In genomic region chr16:37963331-37964281, GRCm38 (mm10) we compare ENCODE assay signal across 8 mouse cellular contexts. TPM values are rescaled to one million over a fixed set of nuclear protein-coding genes. Genes with fewer than 3 reads are reported as not detected.
A peak's percentile ranks its signal among the peaks of the same experiment; 100 is the strongest.
DNase-seq lines count a peak whose midpoint lies in the region; ATAC-seq lines count a peak whose summit lies in the region.

No protein-coding gene starts in this region.

- no peaks in the 10 kb centered on the region for H3K36me3 ChIP-seq in heart, embryonic 16.5 days (ENCODE audit: control insufficient read depth, insufficient read depth)
- H3K36me3 ChIP-seq in forebrain, embryonic 13.5 days (ENCODE audit: poor library complexity, severe bottlenecking) = no peaks in the 10 kb centered on the region
- no peaks in the 10 kb centered on the region for H3K36me3 ChIP-seq in neural tube, embryonic 15.5 days

- H3K4me2 ChIP-seq in heart, embryonic 16.5 days (ENCODE audit: low read depth, low read length) = peak overlapping the region; percentile 47
- no peak overlapping the region for H3K4me2 ChIP-seq in forebrain, embryonic 13.5 days
- H3K4me2 ChIP-seq in neural tube, embryonic 15.5 days = peak overlapping the region; percentile 29

- intact Hi-C loops in heart, postnatal 25 days (cut with DNase I) = no loop called here

- peak overlapping the region; percentile 38; the same call in 1 of the 2 replicates for H3K9ac ChIP-seq in heart, embryonic 16.5 days (ENCODE audit: low read length)
- peak overlapping the region; percentile 28; the same call in 1 of the 2 replicates for H3K9ac ChIP-seq in forebrain, embryonic 13.5 days
- H3K9ac ChIP-seq in neural tube, embryonic 15.5 days (replicated peaks) = no peak overlapping the region

- H3K4me1 ChIP-seq in heart, embryonic 16.5 days (ENCODE audit: control insufficient read depth, insufficient read depth, low read length) = peaks cover 6% of the 10 kb centered on the region; the same call in 1 of the 2 replicates
- H3K4me1 ChIP-seq in forebrain, embryonic 13.5 days = peaks cover 22% of the 10 kb centered on the region
- peaks cover 21% of the 10 kb centered on the region for H3K4me1 ChIP-seq in neural tube, embryonic 15.5 days

- no peak for ATAC-seq in heart, embryonic 16.5 days (replicated peaks; ENCODE audit: extremely low read depth, insufficient read depth, low FRiP score)
- peak; percentile 66 for ATAC-seq in forebrain, embryonic 13.5 days
- peak; percentile 82 for ATAC-seq in neural tube, embryonic 15.5 days (ENCODE audit: low FRiP score)

- H3K27me3 ChIP-seq in heart, embryonic 16.5 days (ENCODE audit: control insufficient read depth, insufficient read depth, low read length) = no peaks in the 10 kb centered on the region
- H3K27me3 ChIP-seq in forebrain, embryonic 13.5 days = no peaks in the 10 kb centered on the region
- no peaks in the 10 kb centered on the region for H3K27me3 ChIP-seq in neural tube, embryonic 15.5 days (replicated peaks)

- H3K4me3 ChIP-seq in heart, embryonic 16.5 days (ENCODE audit: low read length) = peak overlapping the region; percentile 12; the same call in 1 of the 2 replicates
- H3K4me3 ChIP-seq in forebrain, embryonic 13.5 days = no peak overlapping the region
- no peak overlapping the region for H3K4me3 ChIP-seq in neural tube, embryonic 15.5 days (replicated peaks)

- WGBS in heart, embryonic 16.5 days = 33% methylated on average over 15 of the region's 15 CpGs
- WGBS in forebrain, embryonic 13.5 days = 44% methylated on average over 14 of the region's 15 CpGs
- 12% methylated on average over 15 of the region's 15 CpGs for WGBS in neural tube, embryonic 15.5 days

- DNase-seq in heart, postnatal 25 days (ENCODE audit: low spot score) = no peak
- peak; percentile 47 for DNase-seq in kidney, postnatal 10 days
- no peak for DNase-seq in spleen, adult 18-20 months
- no peak for DNase-seq in frontal cortex, postnatal 36 days (ENCODE audit: low spot score in 2 of 2)
- DNase-seq in urinary bladder, postnatal 4 days (ENCODE audit: low spot score in 2 of 2) = no peak

- peak overlapping the region; percentile 39; the same call in 1 of the 2 replicates for H3K27ac ChIP-seq in heart, embryonic 16.5 days (ENCODE audit: low read length)
- peak overlapping the region; percentile 20 for H3K27ac ChIP-seq in forebrain, embryonic 13.5 days
- H3K27ac ChIP-seq in neural tube, embryonic 15.5 days (replicated peaks) = peak overlapping the region; percentile 71

- 0 out of 2 replicates have a peak, but pooled peaks cover 2% of the 10 kb centered on the region for H3K9me3 ChIP-seq in heart, embryonic 16.5 days (replicated peaks; ENCODE audit: control insufficient read depth, low read length)
- no peaks in the 10 kb centered on the region for H3K9me3 ChIP-seq in forebrain, embryonic 13.5 days (replicated peaks)
- no peaks in the 10 kb centered on the region for H3K9me3 ChIP-seq in neural tube, embryonic 15.5 days (replicated peaks)

RNA-seq across cellular contexts. Expression of gene Gpr156, which starts 47.3 kb away (rescaled TPM):
- 0.18 and 0.22 TPM in 2 replicates for polyA plus RNA-seq in heart, embryonic 16.5 days (2015; fragmentation: Nextera tagmentation; extraction: Ambion mirVana)
- not detected for total RNA-seq in heart, postnatal 25 days (2021)
- 5.5 TPM in 2 replicates for polyA plus RNA-seq in forebrain, embryonic 13.5 days (2015; fragmentation: Nextera tagmentation; extraction: Ambion mirVana)
- 3.3 and 4.0 TPM in 2 replicates for polyA plus RNA-seq in neural tube, embryonic 15.5 days (2015; fragmentation: Nextera tagmentation; extraction: Ambion mirVana)

Comparison
In these comparisons a context has a peak if more than half of its experiments do, and no peak if none do; other contexts are left out.
1. H3K27ac ChIP-seq: peak in every context shown above with its lines; median percentile 71 in neural tube, embryonic 15.5 days; 39 in heart, embryonic 16.5 days; 20 in forebrain, embryonic 13.5 days.